Mouse (Mus musculus) small intestine, adult 2 months (tissue): ENCODE measurements at regions not wholly inside any gene's neighbourhood (a gene's known extent, or its start where the extent isn't known, plus 50 kb on each side); places are given as distances from the start of the nearest gene placed in this dataset.

Source experiments
- H3K27ac ChIP-seq: fragments of 200-500 bp; 2 replicates; pipeline ENCODE4 v1.5.1; 2012; ENCODE audit warnings: low read depth, low read length, control low read depth, inconsistent platforms; ENCODE audit not compliant: insufficient read depth
- H3K27me3 ChIP-seq: fragments of 200-500 bp; 2 replicates; pipeline ENCODE4 v1.6.1; 2012; ENCODE audit warnings: mild to moderate bottlenecking, moderate library complexity, low read length, inconsistent platforms; ENCODE audit not compliant: control insufficient read depth, insufficient read depth
- H3K36me3 ChIP-seq: fragments of 200-500 bp; 2 replicates; pipeline ENCODE4 v1.6.1; 2012; ENCODE audit warnings: mild to moderate bottlenecking, low read length, control low read depth, inconsistent platforms; ENCODE audit not compliant: control insufficient read depth, insufficient read depth
- H3K4me1 ChIP-seq: fragments of 200-500 bp; 2 replicates; pipeline ENCODE4 v1.6.1; 2012; ENCODE audit warnings: low read length, inconsistent platforms, mixed read lengths; ENCODE audit not compliant: control insufficient read depth, insufficient read depth, insufficient read length
- H3K4me3 ChIP-seq: fragments of 200-500 bp; 2 replicates; pipeline ENCODE4 v1.5.1; 2012; ENCODE audit warnings: low read depth, mild to moderate bottlenecking, control low read depth, inconsistent platforms, low read length, moderate library complexity
- CTCF ChIP-seq: fragments of 200-500 bp; IDR thresholded peaks from 2 replicates; pipeline ENCODE4 v1.5.1; 2012; ENCODE audit warnings: low read depth, mild to moderate bottlenecking, control low read depth, inconsistent platforms, low read length, moderate library complexity, mixed read lengths; ENCODE audit not compliant: insufficient replicate concordance, insufficient read length; ENCODE audit errors: extremely low read depth
- POLR2A ChIP-seq: fragments of 200-500 bp; IDR thresholded peaks from 2 replicates; pipeline ENCODE4 v1.6.1; 2012; ENCODE audit warnings: low read depth, mild to moderate bottlenecking, control low read depth, inconsistent platforms, low read length, moderate library complexity
- WGBS: fragments of 180-500 bp; shearing (Covaris S2); methylation state at CpG from one replicate; pipeline ENCODE4 v1.1.7; 2018; 5-methylcytosine and 5-hydroxymethylcytosine counted together

DNA sequence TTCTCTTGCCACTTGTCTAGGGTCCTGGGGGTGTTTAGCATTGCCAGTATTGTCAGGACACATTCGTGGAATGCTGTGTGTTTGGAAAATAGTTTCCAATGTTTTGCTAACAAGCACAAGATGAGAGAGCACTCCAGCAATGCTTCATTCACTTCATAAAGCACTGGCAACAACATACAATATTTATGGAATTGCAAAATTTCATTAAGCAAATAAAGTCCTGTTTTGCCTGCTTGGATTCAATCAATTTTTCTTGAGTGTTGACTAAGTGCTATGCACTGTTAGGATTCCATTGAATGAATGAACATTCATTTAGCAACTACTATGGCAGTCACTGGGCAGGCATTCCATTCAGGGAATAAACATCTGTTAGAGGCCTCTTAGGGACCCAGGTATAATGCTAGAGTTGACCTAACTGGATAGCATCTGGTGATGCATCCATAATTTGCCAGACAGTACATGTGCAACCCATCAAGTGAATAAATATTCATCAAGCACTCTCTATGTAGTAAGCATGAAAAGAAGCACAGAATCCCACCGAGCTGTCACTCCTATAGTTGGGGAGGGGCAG, 171.2 kb upstream of the Klf4 start:
- TF ChIP-seq POLR2A, result no peak
- no peak for TF ChIP-seq CTCF
- no peak overlapping the region for H3K4me3 ChIP-seq
- WGBS, result 83% methylated on average over 2 of the region's 2 CpGs
- H3K4me1 ChIP-seq, result peaks cover 7% of the 10 kb centered on the region; the same call in 1 of the 2 replicates
- H3K27me3 ChIP-seq, result no peaks in the 10 kb centered on the region
- H3K27ac ChIP-seq, result no peak overlapping the region
- H3K36me3 ChIP-seq, result no peaks in the 10 kb centered on the region

DNA sequence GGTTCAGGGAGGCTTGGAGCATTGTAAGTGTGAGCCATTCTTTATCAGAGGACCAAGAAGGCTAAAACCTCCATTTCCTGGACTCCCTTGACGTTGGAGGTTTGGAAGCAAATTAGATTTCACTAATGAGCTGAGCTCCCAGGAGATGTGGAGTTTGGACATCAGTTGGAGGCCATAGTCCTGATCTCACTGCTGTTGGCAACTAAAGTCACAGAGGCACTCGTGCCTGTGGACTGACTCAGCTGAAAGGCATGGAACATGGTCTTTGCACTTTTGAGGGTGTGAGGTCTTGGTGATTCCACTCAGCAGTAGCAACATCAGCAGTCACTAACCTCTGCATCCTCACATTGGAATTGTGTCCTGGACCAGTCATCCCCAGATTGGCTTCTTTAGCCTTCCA, 169.1 kb upstream of the Klf4 start:
- Histone ChIP-seq H3K4me3 (no peak overlapping the region), H3K27ac (peak overlapping the region; percentile 89), H3K36me3 (no peaks in the 10 kb centered on the region), H3K4me1 (peaks cover 5% of the 10 kb centered on the region; the same call in 1 of the 2 replicates), H3K27me3 (no peaks in the 10 kb centered on the region)
- 47% methylated on average over 2 of the region's 2 CpGs for WGBS
- TF ChIP-seq CTCF (no peak), POLR2A (no peak)

- Histone ChIP-seq H3K4me1 (peaks cover 5% of the 10 kb centered on the region; the same call in 1 of the 2 replicates), H3K27ac (no peak overlapping the region), H3K4me3 (no peak overlapping the region), H3K27me3 (no peaks in the 10 kb centered on the region), H3K36me3 (no peaks in the 10 kb centered on the region)
- 74% methylated on average over 8 of the region's 8 CpGs for WGBS
- TF ChIP-seq CTCF (no peak), POLR2A (no peak)
Observed at GRCm38 (mm10) chr4:55699917-55700316, 167.7 kb upstream of the Klf4 start.

DNA sequence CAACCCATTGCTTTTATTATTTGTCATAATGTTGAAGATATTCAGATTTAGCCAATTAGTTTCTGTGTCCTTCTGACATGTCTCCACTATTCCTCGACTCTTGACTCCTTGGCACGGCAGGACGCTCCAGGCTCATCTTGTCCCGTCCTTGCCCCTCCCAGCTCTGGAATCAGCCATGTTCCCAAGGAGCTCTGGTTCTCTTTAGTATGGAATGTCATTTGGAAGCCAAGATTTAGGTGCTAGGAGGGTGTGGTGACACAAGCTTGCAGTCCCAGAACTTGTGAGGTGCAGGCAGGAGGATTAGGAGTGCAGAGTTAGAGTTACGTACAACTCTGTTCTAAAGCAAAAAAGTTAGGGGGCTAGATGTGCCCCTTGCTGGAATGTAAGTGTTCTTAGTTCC, 166.9 kb upstream of the Klf4 start:
- Histone ChIP-seq H3K27me3 (no peaks in the 10 kb centered on the region), H3K4me3 (no peak overlapping the region), H3K4me1 (peaks cover 5% of the 10 kb centered on the region; the same call in 1 of the 2 replicates), H3K36me3 (no peaks in the 10 kb centered on the region), H3K27ac (no peak overlapping the region)
- WGBS, result 79% methylated on average over 5 of the region's 5 CpGs
- TF ChIP-seq POLR2A (no peak), CTCF (no peak)

DNA sequence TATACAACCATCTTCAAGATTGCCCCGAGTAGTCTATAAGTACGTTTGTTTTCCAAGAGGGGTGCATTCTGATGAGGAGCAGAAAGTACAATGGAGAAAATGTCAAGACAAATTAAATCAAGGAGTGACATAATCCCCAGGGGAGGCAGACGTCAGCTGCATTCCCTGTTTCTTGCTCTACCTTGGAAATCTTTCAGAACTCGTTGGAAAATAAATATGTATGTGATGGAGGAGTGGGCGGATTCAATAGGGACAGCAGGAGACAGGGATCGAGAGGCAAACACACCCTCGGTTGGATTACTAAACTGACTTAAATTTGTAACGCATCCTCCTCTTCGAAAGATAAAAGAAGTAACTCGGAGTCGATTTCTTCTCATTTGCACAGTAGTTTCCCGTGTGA, 164.8 kb upstream of the Klf4 start:
- Histone ChIP-seq H3K27me3 (no peaks in the 10 kb centered on the region), H3K4me1 (peaks cover 6% of the 10 kb centered on the region; the same call in 1 of the 2 replicates), H3K4me3 (no peak overlapping the region), H3K27ac (no peak overlapping the region), H3K36me3 (no peaks in the 10 kb centered on the region)
- whole genome bisulfite sequencing, result 67% methylated on average over 12 of the region's 12 CpGs
- no peak for TF ChIP-seq CTCF
- TF ChIP-seq POLR2A, result no peak

DNA sequence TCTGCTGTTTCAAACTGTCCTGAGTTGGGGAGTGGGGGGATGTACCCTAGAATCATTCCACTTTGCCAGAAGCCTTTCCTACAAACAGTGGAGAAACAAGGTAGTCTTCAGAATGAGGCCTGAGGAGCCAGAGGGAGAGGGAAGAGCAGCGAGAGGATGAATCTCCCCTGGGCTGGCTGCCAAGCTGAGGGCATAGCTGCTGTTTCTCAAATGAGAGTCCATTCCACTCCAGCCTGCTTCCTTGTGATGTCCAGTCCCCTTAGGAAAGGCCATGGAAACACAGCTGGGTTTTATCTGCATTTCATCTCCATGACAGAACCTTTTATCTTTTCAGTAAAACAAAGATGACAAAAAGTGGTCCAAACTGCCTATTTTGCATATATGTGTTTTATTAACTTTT, 164.2 kb upstream of the Klf4 start:
- 35% methylated on average over 1 of the region's 1 CpGs for WGBS
- H3K27me3 ChIP-seq, result no peaks in the 10 kb centered on the region
- peaks cover 5% of the 10 kb centered on the region; the same call in 1 of the 2 replicates for H3K4me1 ChIP-seq
- H3K27ac ChIP-seq, result no peak overlapping the region
- no peak overlapping the region for H3K4me3 ChIP-seq
- H3K36me3 ChIP-seq, result no peaks in the 10 kb centered on the region
- TF ChIP-seq CTCF (no peak), POLR2A (no peak)

DNA sequence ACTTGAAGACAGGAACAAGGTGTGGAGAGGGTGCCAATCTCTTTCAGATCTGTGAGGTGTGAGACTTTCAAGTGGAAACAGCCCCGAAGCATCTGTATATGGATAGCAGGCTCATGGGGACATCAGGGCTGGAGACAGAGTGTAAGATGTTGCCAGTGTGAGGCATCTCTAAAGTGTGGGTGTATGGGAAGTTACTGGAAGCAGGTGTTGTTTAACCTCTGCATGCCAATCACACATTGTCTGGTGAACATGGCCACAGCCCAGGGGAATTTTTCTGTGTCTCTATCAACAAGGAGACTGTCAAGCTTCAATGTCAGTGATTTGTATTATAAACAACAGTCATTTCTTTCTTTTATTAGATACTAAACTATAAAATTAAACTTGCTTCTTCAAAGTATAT, 163.0 kb upstream of the Klf4 start:
- TF ChIP-seq POLR2A, result no peak
- no peak for TF ChIP-seq CTCF
- no peak overlapping the region for H3K4me3 ChIP-seq
- no peak overlapping the region for H3K27ac ChIP-seq
- no peaks in the 10 kb centered on the region for H3K36me3 ChIP-seq
- H3K4me1 ChIP-seq, result 0 out of 2 replicates have a peak, but pooled peaks cover 1% of the 10 kb centered on the region
- 100% methylated on average over 1 of the region's 1 CpGs for WGBS
- H3K27me3 ChIP-seq, result no peaks in the 10 kb centered on the region
